Mouse (Mus musculus) Muller cell, postnatal 12 days (primary cell): ENCODE data around the gene Olfr1505.

Experiments
- DNase-seq: peaks from one replicate; pipeline ENCODE4 v3.0.0-alpha.2; 2015; ENCODE audit errors: inconsistent ontology term

Gene Olfr1505

DNA sequence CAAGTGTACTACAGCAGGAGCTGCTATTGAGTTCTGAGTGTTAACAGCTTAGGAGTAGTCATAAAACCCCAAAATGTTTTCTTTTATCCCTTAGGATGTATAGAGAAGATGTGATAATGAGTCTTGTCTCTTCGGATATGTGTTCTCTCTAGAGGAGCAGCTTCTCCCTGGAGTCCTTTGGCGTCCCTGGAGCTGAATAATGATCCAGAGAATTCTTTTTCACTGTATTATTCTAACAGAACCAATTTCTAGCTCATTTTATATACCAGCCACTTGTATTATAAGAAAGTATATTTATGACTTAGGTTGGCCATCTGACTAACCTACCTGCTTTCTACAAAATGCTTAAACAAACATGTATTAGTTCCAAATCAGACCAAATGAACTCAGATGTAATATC lies at the start of gene Olfr1505:
Olfr1505 (plus strand) TSS at position 301 of the 400 bp plus-strand sequence.
- DNase-seq: no peak

DNA sequence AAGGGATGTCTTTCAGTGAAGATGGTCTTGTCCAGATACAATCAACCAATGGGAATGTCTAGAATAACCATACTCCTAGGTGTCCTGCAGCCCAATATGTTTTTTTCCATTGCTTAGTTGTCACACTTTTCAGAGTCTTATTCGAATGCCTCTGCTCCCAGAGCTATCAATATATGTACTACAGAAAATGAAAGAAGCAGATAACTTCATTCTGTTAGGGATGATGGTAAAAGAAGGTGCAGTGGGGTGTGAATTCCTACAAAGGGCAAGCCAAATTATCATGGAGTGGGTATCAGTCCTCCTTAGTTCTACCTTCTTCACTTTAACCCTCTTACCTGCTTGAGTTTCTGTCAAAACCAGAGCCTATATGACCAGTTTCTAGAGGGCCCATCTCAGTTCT lies 15.5 kb upstream of the Olfr1505 start, which contains the start of gene Olfr1504:
Olfr1504 (minus strand) TSS at position 101 of the 400 bp plus-strand sequence.
- DNase-seq: no peak
